Mouse (Mus musculus) layer of hippocampus, adult 9-10 months (tissue): ENCODE measurements at regions not wholly inside any gene's neighbourhood (a gene's known extent, or its start where the extent isn't known, plus 50 kb on each side); places are given as distances from the start of the nearest gene placed in this dataset.

Experiments used
- DNase-seq: peaks from one replicate; pipeline ENCODE4 v3.0.0; 2022; ENCODE audit warnings: low spot score

DNA sequence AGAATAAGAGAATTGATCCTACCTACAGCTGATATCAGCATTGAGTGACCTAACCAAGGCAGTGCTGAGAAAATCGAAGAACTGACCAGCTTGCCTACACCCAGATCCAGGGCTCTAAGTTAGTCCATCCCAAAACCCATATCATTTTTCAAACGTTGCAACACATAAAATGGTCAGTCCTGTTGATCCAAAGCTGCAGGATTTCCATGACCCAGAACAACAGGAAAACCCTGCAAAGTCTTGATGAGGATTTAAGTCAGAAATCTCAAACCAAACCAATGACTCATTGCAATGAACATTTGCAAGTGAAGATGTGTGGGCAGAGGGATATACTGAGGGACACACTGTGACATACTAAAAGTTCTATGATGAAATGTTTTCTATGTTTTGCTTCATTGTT lies 53.5 kb upstream of the Trabd2b start:
- no peak for DNase-seq
